Mouse (Mus musculus): ENCODE measurements around the gene Olfr876. TPM values are rescaled to one million over a fixed set of nuclear protein-coding genes. Genes with fewer than 3 reads are reported as not detected.

The Olfr876 gene
- total and polyA plus RNA-seq, 3 experiments = not detected

DNA sequence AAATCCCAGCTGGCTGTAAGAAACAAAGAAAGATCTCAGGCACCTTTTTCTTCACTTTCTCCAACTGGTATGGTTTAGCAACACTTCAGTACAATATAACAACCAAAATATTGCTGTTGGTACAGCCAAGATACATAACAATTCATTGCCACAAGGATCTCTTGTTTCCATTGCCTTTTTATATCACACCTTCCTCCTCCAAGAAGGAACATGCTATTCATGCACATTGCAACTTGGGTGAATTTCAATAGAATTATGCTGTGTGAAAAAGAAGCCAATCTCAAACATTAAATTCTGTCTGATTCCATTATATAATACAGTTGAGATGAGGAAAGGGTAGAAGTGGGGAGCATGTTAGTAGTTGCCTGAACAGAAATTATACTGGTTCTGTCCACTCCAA is 27.1 kb downstream of the Olfr876 start:
- Histone ChIP-seq H3K27ac (ENCODE audit: control insufficient read depth, low read depth, low read length) (no peak overlapping the region), H3K79me2 (ENCODE audit: control insufficient read depth, insufficient read depth, low read length, poor library complexity) (no peaks in the 10 kb centered on the region), H3K4me1 (ENCODE audit: control insufficient read depth in 1 of 2, insufficient read depth in 2 of 2, low read length in 2 of 2) (no peaks in the 10 kb centered on the region), H3K9me3 (replicated peaks; ENCODE audit: insufficient read depth, low read length) (no peaks in the 10 kb centered on the region), H3K36me3 (ENCODE audit: control insufficient read depth in 1 of 2, insufficient read depth in 2 of 2, low read length in 2 of 2) (no peaks in the 10 kb centered on the region), H3K27me3 (ENCODE audit: control insufficient read depth in 1 of 2, insufficient read depth in 2 of 2, low read length in 2 of 2) (no peaks in the 10 kb centered on the region; a peak in 1 of 4 replicates), H3K4me3 (ENCODE audit: control insufficient read depth in 1 of 2, insufficient read depth in 1 of 2, low read depth in 2 of 2, low read length in 2 of 2) (no peak overlapping the region), H3K9ac (ENCODE audit: control insufficient read depth, low read depth, low read length, poor library complexity, severe bottlenecking) (no peak overlapping the region)
- DNase-seq (ENCODE audit: low read depth, low spot score) = no peak
- TF ChIP-seq ELF1 (IDR thresholded peaks at IDR 0.05; ENCODE audit: low read depth, low read length) (no peak), CTCF (IDR thresholded peaks at IDR 0.05 in 2 of 3, conservative IDR thresholded peaks at IDR 0.05 in 1 of 3; ENCODE audit: control insufficient read depth in 1 of 3, insufficient read depth in 1 of 3, low read depth in 2 of 3, low read length in 3 of 3, poor library complexity in 1 of 3, severe bottlenecking in 1 of 3) (no peak)

DNA sequence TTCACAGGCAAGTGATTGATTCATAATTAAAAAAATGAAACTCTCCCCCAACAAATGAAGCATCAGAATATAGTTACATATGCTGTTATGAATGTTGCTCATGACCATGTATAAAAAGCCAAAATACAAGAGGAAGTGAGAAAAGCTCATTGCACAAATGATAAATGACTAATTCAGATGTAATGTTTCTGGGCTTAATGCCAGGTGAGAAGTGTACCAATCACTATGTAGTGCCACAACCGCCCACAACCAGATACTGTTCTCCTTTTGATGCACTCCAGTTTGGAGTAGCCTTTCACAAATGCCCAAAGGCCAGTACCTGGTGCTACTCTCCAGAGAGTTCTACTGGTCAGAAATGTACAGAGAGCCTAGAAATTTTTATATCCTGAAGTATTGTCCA is 30.5 kb downstream of the Olfr876 start:
- H3K9ac ChIP-seq (ENCODE audit: control insufficient read depth, low read depth, low read length, poor library complexity, severe bottlenecking) = no peak overlapping the region
- no peaks in the 10 kb centered on the region for H3K4me1 ChIP-seq (ENCODE audit: control insufficient read depth in 1 of 2, insufficient read depth in 2 of 2, low read length in 2 of 2)
- TF ChIP-seq MAX (IDR thresholded peaks at IDR 0.05; ENCODE audit: low read length) (no peak), HCFC1 (IDR thresholded peaks at IDR 0.05; ENCODE audit: low read depth, low read length) (no peak), EP300 (IDR thresholded peaks at IDR 0.05; ENCODE audit: low read depth in 1 of 2, low read length in 2 of 2) (no peak), JUND (IDR thresholded peaks at IDR 0.05; ENCODE audit: low read depth, low read length) (no peak), POLR2AphosphoS5 (IDR thresholded peaks at IDR 0.05; ENCODE audit: borderline replicate concordance, low read depth, low read length) (no peak), ELF1 (IDR thresholded peaks at IDR 0.05; ENCODE audit: low read depth, low read length) (no peak), CHD2 (IDR thresholded peaks at IDR 0.05; ENCODE audit: low read length) (no peak), RCOR1 (IDR thresholded peaks at IDR 0.05; ENCODE audit: low read depth, low read length) (no peak), ZKSCAN1 (IDR thresholded peaks at IDR 0.05; ENCODE audit: low read depth, low read length) (no peak), ZMIZ1 (IDR thresholded peaks at IDR 0.05; ENCODE audit: low read depth, low read length) (no peak), BHLHE40 (IDR thresholded peaks at IDR 0.05; ENCODE audit: borderline replicate concordance, low read depth, low read length) (no peak)
- H3K4me3 ChIP-seq (ENCODE audit: control insufficient read depth in 1 of 2, insufficient read depth in 1 of 2, low read depth in 2 of 2, low read length in 2 of 2) = no peak overlapping the region
- peak; percentile 36 for DNase-seq (ENCODE audit: low read depth, low spot score)
- H3K27ac ChIP-seq (ENCODE audit: control insufficient read depth, low read depth, low read length) = no peak overlapping the region
- no peaks in the 10 kb centered on the region for H3K27me3 ChIP-seq (ENCODE audit: control insufficient read depth in 1 of 2, insufficient read depth in 2 of 2, low read length in 2 of 2)
- no peaks in the 10 kb centered on the region for H3K9me3 ChIP-seq (replicated peaks; ENCODE audit: insufficient read depth, low read length)
- H3K36me3 ChIP-seq (ENCODE audit: control insufficient read depth in 1 of 2, insufficient read depth in 2 of 2, low read length in 2 of 2) = no peaks in the 10 kb centered on the region
- H3K79me2 ChIP-seq (ENCODE audit: control insufficient read depth, insufficient read depth, low read length, poor library complexity) = no peaks in the 10 kb centered on the region

DNA sequence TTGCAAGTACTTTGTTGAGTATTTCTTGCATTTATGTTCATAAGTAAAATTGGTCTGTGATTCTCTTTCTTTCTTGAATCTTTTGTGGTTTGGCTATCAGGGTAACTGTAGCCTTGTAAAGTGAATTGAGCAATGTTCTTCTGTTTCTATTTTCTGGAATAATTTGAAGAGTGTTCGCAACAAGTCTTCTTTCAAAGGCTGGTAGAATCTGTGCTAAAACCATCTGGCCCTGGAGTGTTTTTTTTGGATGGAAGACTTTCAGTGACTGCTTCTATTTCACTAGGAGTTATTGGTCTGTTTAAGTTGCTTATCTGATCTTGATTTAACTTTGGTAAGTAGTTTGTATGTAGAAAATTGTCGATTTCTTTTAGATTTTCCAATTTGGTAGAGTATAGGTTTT is 46.4 kb downstream of the Olfr876 start:
- H3K36me3 ChIP-seq (ENCODE audit: control insufficient read depth in 1 of 2, insufficient read depth in 2 of 2, low read length in 2 of 2) = no peaks in the 10 kb centered on the region
- no peak overlapping the region for H3K4me3 ChIP-seq (ENCODE audit: control insufficient read depth in 1 of 2, insufficient read depth in 1 of 2, low read depth in 2 of 2, low read length in 2 of 2)
- H3K79me2 ChIP-seq (ENCODE audit: control insufficient read depth, insufficient read depth, low read length, poor library complexity) = no peaks in the 10 kb centered on the region
- H3K9me3 ChIP-seq (replicated peaks; ENCODE audit: insufficient read depth, low read length) = no peaks in the 10 kb centered on the region
- H3K9ac ChIP-seq (ENCODE audit: control insufficient read depth, low read depth, low read length, poor library complexity, severe bottlenecking) = no peak overlapping the region
- DNase-seq (ENCODE audit: low read depth, low spot score) = no peak
- H3K27me3 ChIP-seq (ENCODE audit: control insufficient read depth in 1 of 2, insufficient read depth in 2 of 2, low read length in 2 of 2) = no peaks in the 10 kb centered on the region
- H3K27ac ChIP-seq (ENCODE audit: control insufficient read depth, low read depth, low read length) = no peak overlapping the region
- H3K4me1 ChIP-seq (ENCODE audit: control insufficient read depth in 1 of 2, insufficient read depth in 2 of 2, low read length in 2 of 2) = no peaks in the 10 kb centered on the region
- no peak for TF ChIP-seq JUND (IDR thresholded peaks at IDR 0.05; ENCODE audit: low read depth, low read length)
- no peak for TF ChIP-seq MEF2A (IDR thresholded peaks at IDR 0.05; ENCODE audit: extremely low read depth, insufficient replicate concordance, low read depth, low read length, poor library complexity, severe bottlenecking)
- no peak for TF ChIP-seq GABPA (IDR thresholded peaks at IDR 0.05; ENCODE audit: low read depth, low read length)
- no peak for TF ChIP-seq POLR2A (IDR thresholded peaks at IDR 0.05; ENCODE audit: control insufficient read depth in 1 of 2, insufficient read depth in 1 of 2, low read depth in 1 of 2, low read length in 2 of 2, poor library complexity in 1 of 2)
- TF ChIP-seq NRF1 (IDR thresholded peaks at IDR 0.05; ENCODE audit: insufficient read depth, low read depth, low read length, poor library complexity, severe bottlenecking) = no peak
- no peak for TF ChIP-seq CHD1 (IDR thresholded peaks at IDR 0.05; ENCODE audit: low read depth, low read length)
- TF ChIP-seq ZNF384 (IDR thresholded peaks at IDR 0.05; ENCODE audit: low read depth, low read length) = no peak
- TF ChIP-seq KAT2A (conservative IDR thresholded peaks at IDR 0.05; ENCODE audit: low read depth, low read length) = no peak
- no peak for TF ChIP-seq MAZ (IDR thresholded peaks at IDR 0.05; ENCODE audit: low read depth, low read length)
- TF ChIP-seq MYC (IDR thresholded peaks at IDR 0.05; ENCODE audit: low read depth, low read length) = no peak
- no peak for TF ChIP-seq ETS1 (IDR thresholded peaks at IDR 0.05; ENCODE audit: low read depth, low read length)
- no peak for TF ChIP-seq TAL1 (IDR thresholded peaks at IDR 0.05; ENCODE audit: low read length)
- no peak for TF ChIP-seq CTCF (IDR thresholded peaks at IDR 0.05 in 2 of 3, conservative IDR thresholded peaks at IDR 0.05 in 1 of 3; ENCODE audit: control insufficient read depth in 1 of 3, insufficient read depth in 1 of 3, low read depth in 2 of 3, low read length in 3 of 3, poor library complexity in 1 of 3, severe bottlenecking in 1 of 3)
- no peak for TF ChIP-seq RCOR1 (IDR thresholded peaks at IDR 0.05; ENCODE audit: low read depth, low read length)
- no peak for TF ChIP-seq POLR2AphosphoS5 (IDR thresholded peaks at IDR 0.05; ENCODE audit: borderline replicate concordance, low read depth, low read length)
- no peak for TF ChIP-seq ELF1 (IDR thresholded peaks at IDR 0.05; ENCODE audit: low read depth, low read length)
- TF ChIP-seq USF2 (IDR thresholded peaks at IDR 0.05; ENCODE audit: borderline replicate concordance in 1 of 2, insufficient read depth in 1 of 2, low read depth in 1 of 2, low read length in 2 of 2) = no peak
- TF ChIP-seq TCF12 (IDR thresholded peaks at IDR 0.05; ENCODE audit: low read depth, low read length) = no peak

Data from MEL (cell line).